Mouse (Mus musculus) cerebellum, adult 2 months (tissue): ENCODE results near the gene Atg4a-ps. TPM values are rescaled to one million over a fixed set of nuclear protein-coding genes. Genes with fewer than 3 reads are reported as not detected.

Source experiments
- DNase-seq, 2 experiments: peaks; one replicate each; pipeline ENCODE4 v3.0.0; 2021
- H3K27ac ChIP-seq: fragments of 200-500 bp; 2 replicates; pipeline ENCODE4 v1.5.1; 2012; ENCODE audit warnings: low read length, control low read depth, inconsistent platforms; ENCODE audit not compliant: insufficient read depth
- H3K27me3 ChIP-seq: fragments of 200-500 bp; 2 replicates; pipeline ENCODE4 v1.6.1; 2012; ENCODE audit warnings: inconsistent platforms, mild to moderate bottlenecking, low read length, moderate library complexity; ENCODE audit not compliant: control insufficient read depth, insufficient read depth
- H3K4me1 ChIP-seq: fragments of 200-500 bp; 2 replicates; pipeline ENCODE4 v1.6.1; 2011; ENCODE audit warnings: low read length; ENCODE audit not compliant: control insufficient read depth, insufficient read depth
- H3K4me3 ChIP-seq: fragments of 200-500 bp; replicated peaks from 2 replicates; pipeline ENCODE3; 2011; ENCODE audit warnings: mild to moderate bottlenecking, low read depth, low read length, control low read depth; ENCODE audit not compliant: insufficient read depth
- CTCF ChIP-seq: fragments of 200-500 bp; IDR thresholded peaks from 2 replicates; pipeline ENCODE4 v1.5.1; 2011; ENCODE audit warnings: low read depth, mild to moderate bottlenecking, control low read depth, low read length, moderate library complexity, borderline replicate concordance; ENCODE audit not compliant: insufficient read depth
- POLR2A ChIP-seq: fragments of 200-500 bp; IDR thresholded peaks from 2 replicates; pipeline ENCODE4 v1.6.1; 2011; ENCODE audit warnings: low read length, control low read depth, borderline replicate concordance; ENCODE audit not compliant: insufficient read depth
- WGBS: fragments of 180-500 bp; shearing (Covaris S2); methylation state at CpG from one replicate; pipeline ENCODE4 v1.1.7; 2018; 5-methylcytosine and 5-hydroxymethylcytosine counted together
- polyA plus RNA-seq: library from polyadenylated mRNA; depleted of rRNA; stranded (reverse); fragments of >200 nt; gene quantifications from 2 replicates; pipeline ENCODE4 v1.2.3, GENCODE M21; 2012

The Atg4a-ps gene
- polyA plus RNA-seq, 1 experiment, result 0.07 TPM

DNA sequence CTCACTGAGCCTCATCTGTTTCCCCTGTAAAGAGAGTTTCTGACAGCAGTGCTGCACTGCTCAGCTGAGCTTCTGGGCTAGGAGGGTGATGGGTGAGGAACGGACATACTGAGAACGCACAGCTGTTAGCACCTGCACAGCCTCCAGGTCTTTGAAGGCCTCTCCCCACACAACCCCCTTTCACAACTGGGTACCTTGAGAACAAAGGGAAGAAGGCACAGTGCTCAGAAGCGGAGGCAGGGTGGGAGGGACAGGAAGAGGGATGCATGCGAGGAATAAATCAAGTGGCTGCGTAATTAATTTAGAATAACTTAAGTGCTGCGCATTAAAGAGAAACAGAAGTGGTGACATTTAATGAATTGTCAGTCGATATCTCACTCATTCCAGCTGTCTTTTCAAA, 4.6 kb downstream of the Atg4a-ps start:
- WGBS, result 84% methylated on average over 7 of the region's 7 CpGs
- no peaks in the 10 kb centered on the region for H3K4me1 ChIP-seq
- H3K27me3 ChIP-seq, result no peaks in the 10 kb centered on the region
- DNase-seq, result no peak
- H3K4me3 ChIP-seq, result no peak overlapping the region
- no peak overlapping the region for H3K27ac ChIP-seq
- TF ChIP-seq POLR2A (no peak), CTCF (no peak)

DNA sequence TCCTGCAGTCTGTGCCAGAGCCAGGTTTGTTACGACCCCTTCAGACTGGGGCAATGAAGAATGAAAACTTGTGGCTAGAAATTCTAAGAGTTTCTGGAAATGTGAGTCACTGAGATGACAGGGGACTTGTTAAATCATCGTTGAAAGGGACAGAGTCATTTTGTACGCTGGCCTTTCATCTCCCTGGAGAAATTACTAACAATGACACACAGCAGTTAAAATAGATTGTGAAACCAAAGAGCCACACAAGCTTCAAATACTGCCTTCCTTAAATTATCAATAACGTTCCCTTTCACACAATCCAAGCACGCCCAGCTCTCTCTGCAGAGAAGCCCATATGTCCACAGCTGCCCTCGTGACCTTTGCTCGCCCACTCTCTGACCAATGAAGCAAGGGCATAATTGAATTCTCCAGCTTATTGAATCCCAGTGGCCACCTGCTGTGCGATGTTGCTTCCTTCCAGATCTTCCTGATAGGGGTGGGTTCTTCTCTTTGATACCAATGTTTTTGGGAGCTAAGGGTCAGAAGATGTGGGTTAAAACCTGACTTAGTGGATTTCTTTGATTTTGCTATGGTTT, 5.6 kb downstream of the Atg4a-ps start:
- WGBS, result 57% methylated on average over 8 of the region's 8 CpGs
- no peak overlapping the region for H3K27ac ChIP-seq
- H3K4me3 ChIP-seq, result no peak overlapping the region
- H3K27me3 ChIP-seq, result no peaks in the 10 kb centered on the region
- TF ChIP-seq POLR2A, result no peak
- no peak for TF ChIP-seq CTCF
- H3K4me1 ChIP-seq, result no peaks in the 10 kb centered on the region
- DNase-seq, result no peak

DNA sequence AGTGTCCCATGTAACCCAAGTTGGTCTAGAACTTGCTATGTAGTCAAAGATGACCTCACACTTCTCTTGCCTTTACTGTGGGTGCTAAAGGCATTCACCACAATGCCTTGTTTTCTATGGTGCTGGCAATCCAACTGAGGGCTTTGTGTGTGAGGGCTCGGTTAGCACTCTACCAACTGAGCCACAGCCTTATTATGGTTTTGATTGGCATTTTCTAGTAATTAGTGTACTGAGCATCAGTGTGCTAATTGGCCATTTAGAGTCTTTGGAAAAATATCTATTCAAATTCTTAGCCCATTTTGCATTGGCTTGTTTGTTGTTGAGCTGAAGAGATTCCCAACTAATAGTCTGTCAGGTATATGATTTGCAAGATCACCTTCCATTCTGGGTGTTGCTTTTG, 8.2 kb downstream of the Atg4a-ps start:
- Histone ChIP-seq H3K4me1 (no peaks in the 10 kb centered on the region), H3K4me3 (no peak overlapping the region), H3K27me3 (no peaks in the 10 kb centered on the region), H3K27ac (no peak overlapping the region)
- TF ChIP-seq POLR2A, result no peak
- no peak for TF ChIP-seq CTCF
- 83% methylated on average over 1 of the region's 1 CpGs for WGBS
- no peak for DNase-seq

DNA sequence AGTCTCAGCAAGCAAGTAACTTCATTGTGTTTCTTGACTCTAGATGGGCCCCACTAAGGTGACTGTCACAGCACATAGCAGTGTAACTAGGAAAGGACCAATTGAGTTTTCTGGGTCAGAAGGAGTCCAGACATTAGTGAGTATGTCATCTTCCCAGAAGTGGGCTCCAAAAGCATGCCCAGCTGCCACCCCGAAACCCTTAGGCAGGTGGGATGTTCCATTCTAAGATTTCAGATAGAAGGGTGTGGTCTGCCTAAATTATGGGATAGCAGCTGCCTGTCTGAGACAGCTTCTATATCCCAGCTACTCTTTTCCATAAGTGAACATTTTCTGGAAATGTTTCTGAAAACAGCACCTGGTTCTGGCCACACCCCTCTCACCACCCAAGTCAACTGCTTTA, 11.6 kb downstream of the Atg4a-ps start:
- H3K27me3 ChIP-seq, result no peaks in the 10 kb centered on the region
- H3K4me1 ChIP-seq, result no peaks in the 10 kb centered on the region
- 93% methylated on average over 1 of the region's 1 CpGs for WGBS
- H3K4me3 ChIP-seq, result no peak overlapping the region
- TF ChIP-seq CTCF (no peak), POLR2A (no peak)
- no peak for DNase-seq
- H3K27ac ChIP-seq, result no peak overlapping the region

DNA sequence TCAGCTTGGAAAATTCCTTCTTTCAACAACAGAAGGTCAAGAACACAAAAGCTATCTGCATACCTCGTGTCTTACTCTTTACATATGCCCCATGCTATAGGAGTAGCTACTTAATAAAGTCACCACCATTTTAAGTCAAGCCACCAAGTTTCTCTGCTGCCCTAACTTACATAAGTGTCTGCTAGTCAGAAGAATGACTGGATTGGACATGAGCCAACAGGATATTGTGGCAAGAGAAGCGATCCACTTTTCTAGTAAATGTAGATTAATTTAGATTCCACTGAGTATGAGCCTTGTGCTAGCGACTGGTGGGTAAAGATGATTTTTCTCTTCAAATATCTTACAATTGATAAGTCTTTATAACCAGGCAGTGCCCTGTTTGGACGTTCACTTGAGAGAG, 12.0 kb downstream of the Atg4a-ps start:
- WGBS, result 85% methylated on average over 4 of the region's 4 CpGs
- TF ChIP-seq CTCF (no peak), POLR2A (no peak)
- DNase-seq, result no peak

DNA sequence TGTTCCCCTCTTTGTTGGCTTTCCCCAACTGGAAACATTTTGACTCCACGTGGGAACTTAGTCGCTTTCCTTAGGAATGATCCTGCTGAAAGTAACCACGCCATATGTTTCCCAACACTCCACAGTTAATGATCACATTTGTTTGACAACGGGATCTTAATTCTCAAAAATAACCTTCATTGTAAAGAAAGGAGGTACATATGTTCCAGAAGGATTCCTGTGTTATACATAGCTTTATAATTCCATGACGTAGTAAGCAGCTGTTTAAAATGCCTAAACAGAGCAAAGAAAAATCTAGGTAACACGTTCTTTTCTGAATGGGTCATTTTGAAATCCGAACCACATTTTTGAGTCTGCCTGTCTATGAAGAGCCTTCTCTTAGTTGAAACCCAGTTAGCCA, 12.7 kb downstream of the Atg4a-ps start:
- Histone ChIP-seq H3K27me3 (no peaks in the 10 kb centered on the region), H3K27ac (no peak overlapping the region), H3K4me1 (no peaks in the 10 kb centered on the region), H3K4me3 (no peak overlapping the region)
- 93% methylated on average over 7 of the region's 7 CpGs for WGBS
- DNase-seq, result no peak
- no peak for TF ChIP-seq POLR2A
- no peak for TF ChIP-seq CTCF

More for the DNA sequence above, 12.0 kb downstream of the Atg4a-ps start:
- no peak overlapping the region for H3K4me3 ChIP-seq
- H3K4me1 ChIP-seq, result no peaks in the 10 kb centered on the region
- no peak overlapping the region for H3K27ac ChIP-seq
- H3K27me3 ChIP-seq, result no peaks in the 10 kb centered on the region

DNA sequence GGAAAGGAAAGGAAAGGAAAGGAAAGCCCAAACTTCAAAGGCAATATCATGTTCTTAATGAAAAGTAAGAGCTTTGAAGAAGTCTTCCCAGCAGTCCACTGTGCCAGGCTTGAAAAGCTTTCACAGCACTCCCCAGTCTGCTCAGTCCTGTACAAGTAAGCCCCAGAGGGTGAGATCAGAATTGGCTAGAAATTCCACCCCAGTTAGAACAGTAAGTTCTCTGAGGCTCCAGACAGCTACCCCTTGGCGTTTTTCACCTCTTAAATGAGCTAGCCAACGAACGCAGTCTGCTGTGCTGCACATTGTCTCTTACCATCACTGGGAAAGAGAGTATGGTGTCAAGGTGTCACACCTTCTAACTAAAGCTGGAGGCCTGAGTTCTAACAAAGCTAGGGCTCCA, 18.2 kb downstream of the Atg4a-ps start:
- H3K4me3 ChIP-seq, result no peak overlapping the region
- DNase-seq, result no peak
- WGBS, result 90% methylated on average over 3 of the region's 3 CpGs
- no peak overlapping the region for H3K27ac ChIP-seq
- H3K27me3 ChIP-seq, result no peaks in the 10 kb centered on the region
- TF ChIP-seq POLR2A, result no peak
- no peak for TF ChIP-seq CTCF
- peaks cover 17% of the 10 kb centered on the region for H3K4me1 ChIP-seq

DNA sequence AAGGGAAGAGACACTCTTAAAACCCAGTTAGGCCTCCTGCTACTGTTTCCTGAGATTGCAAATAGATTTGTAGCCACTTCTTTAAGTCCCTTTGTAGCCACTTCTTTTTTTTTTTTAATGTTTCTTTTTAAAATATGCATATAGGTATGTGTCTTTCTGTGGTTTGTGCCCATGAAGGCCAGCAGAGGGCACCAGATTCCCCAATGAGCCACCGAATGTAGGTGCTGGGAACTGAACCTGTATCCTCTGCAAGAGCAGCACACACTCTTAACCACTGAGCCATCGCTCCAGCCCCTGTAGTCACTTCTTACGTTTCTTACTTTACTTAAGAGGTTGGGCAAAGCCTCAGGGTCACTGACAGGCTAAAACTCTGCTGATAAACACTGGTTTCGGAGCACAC, 19.4 kb downstream of the Atg4a-ps start:
- DNase-seq, result no peak
- no peak overlapping the region for H3K4me3 ChIP-seq
- H3K27me3 ChIP-seq, result no peaks in the 10 kb centered on the region
- no peak for TF ChIP-seq POLR2A
- no peak for TF ChIP-seq CTCF
- 97% methylated on average over 4 of the region's 4 CpGs for WGBS
- H3K27ac ChIP-seq, result no peak overlapping the region
- peaks cover 17% of the 10 kb centered on the region for H3K4me1 ChIP-seq
